Mouse (Mus musculus) heart, embryonic 11.5 days (tissue): ENCODE results near the gene Lrrfip1. TPM values are rescaled to one million over a fixed set of nuclear protein-coding genes. Genes with fewer than 3 reads are reported as not detected.

Source experiments
- ATAC-seq: fragments of 200-750 bp; cut with Nextera tagmentation; replicated peaks from 2 replicates; pipeline ENCODE4 v1.8.0; 2017; ENCODE audit warnings: moderate library complexity; ENCODE audit not compliant: insufficient number of reproducible peaks, low FRiP score, low TSS enrichment
- H3K27ac ChIP-seq: fragments of 300-500 bp; sonication (generic); 2 replicates; pipeline ENCODE4 v1.5.1; 2014; ENCODE audit warnings: mild to moderate bottlenecking, low read depth, low read length
- H3K27me3 ChIP-seq: fragments of 300-500 bp; sonication (generic); 2 replicates; pipeline ENCODE4 v1.6.1; 2014; ENCODE audit warnings: mild to moderate bottlenecking, low read length, mixed read lengths; ENCODE audit not compliant: control insufficient read depth, insufficient read depth
- H3K36me3 ChIP-seq: fragments of 300-500 bp; sonication (generic); 2 replicates; pipeline ENCODE4 v1.6.1; 2014; ENCODE audit warnings: mild to moderate bottlenecking, low read length, moderate library complexity, mixed read lengths; ENCODE audit not compliant: control insufficient read depth, insufficient read depth
- H3K4me1 ChIP-seq: fragments of 300-500 bp; sonication (generic); 2 replicates; pipeline ENCODE4 v1.6.1; 2014; ENCODE audit warnings: low read length; ENCODE audit not compliant: control insufficient read depth, insufficient read depth
- H3K4me2 ChIP-seq: fragments of 300-500 bp; sonication (generic); 2 replicates; pipeline ENCODE4 v1.6.1; 2014; ENCODE audit warnings: mild to moderate bottlenecking, moderate library complexity
- H3K4me3 ChIP-seq: fragments of 300-500 bp; sonication (generic); 2 replicates; pipeline ENCODE4 v1.5.1; 2014; ENCODE audit warnings: low read depth, low read length
- H3K9ac ChIP-seq: fragments of 300-500 bp; sonication (generic); 2 replicates; pipeline ENCODE4 v1.6.1; 2014; ENCODE audit warnings: mild to moderate bottlenecking, low read depth, low read length, moderate library complexity
- H3K9me3 ChIP-seq: fragments of 300-500 bp; sonication (generic); replicated peaks from 2 replicates; pipeline ENCODE4 v1.6.1; 2016; ENCODE audit warnings: low read length; ENCODE audit not compliant: control insufficient read depth
- WGBS: fragments of 180-500 bp; shearing (Covaris S2); extraction: QIAGEN DNeasy Blood & Tissue Kit; methylation state at CpG from one replicate; pipeline ENCODE4 v1.1.7; 2014; ENCODE audit not compliant: insufficient replicate concordance; 5-methylcytosine and 5-hydroxymethylcytosine counted together
- polyA plus RNA-seq: library from polyadenylated mRNA; unstranded; fragments of >200 nt; fragmentation: Nextera tagmentation; extraction: Ambion mirVana; gene quantifications from 2 replicates; pipeline ENCODE4 v1.2.1, GENCODE M21; 2014

Lrrfip1 gene
- polyA plus RNA-seq, 1 experiment from 2014 or later: 115 TPM

GRCm38 (mm10) chr1:91034547-91034946 is 36.0 kb downstream of the Lrrfip1 start:
- H3K9ac ChIP-seq: no peak overlapping the region
- WGBS: 79% methylated on average over 3 of the region's 3 CpGs
- H3K9me3 ChIP-seq: no peaks in the 10 kb centered on the region
- no peaks in the 10 kb centered on the region for H3K36me3 ChIP-seq
- H3K27ac ChIP-seq: no peak overlapping the region
- H3K4me3 ChIP-seq: no peak overlapping the region
- no peak for ATAC-seq
- no peak overlapping the region for H3K4me2 ChIP-seq
- H3K27me3 ChIP-seq: no peaks in the 10 kb centered on the region
- H3K4me1 ChIP-seq: peaks cover 54% of the 10 kb centered on the region

GRCm38 (mm10) chr1:91035266-91035665 is 36.7 kb downstream of the Lrrfip1 start:
- Histone ChIP-seq H3K27ac (no peak overlapping the region), H3K27me3 (no peaks in the 10 kb centered on the region), H3K4me3 (no peak overlapping the region), H3K9ac (no peak overlapping the region), H3K9me3 (no peaks in the 10 kb centered on the region), H3K36me3 (no peaks in the 10 kb centered on the region), H3K4me2 (no peak overlapping the region), H3K4me1 (peaks cover 61% of the 10 kb centered on the region)
- WGBS: 64% methylated on average over 2 of the region's 2 CpGs
- ATAC-seq: no peak

GRCm38 (mm10) chr1:91037213-91037612 is 38.7 kb downstream of the Lrrfip1 start:
- Histone ChIP-seq H3K4me3 (no peak overlapping the region), H3K27me3 (no peaks in the 10 kb centered on the region), H3K4me1 (peaks cover 64% of the 10 kb centered on the region), H3K4me2 (no peak overlapping the region), H3K9me3 (no peaks in the 10 kb centered on the region), H3K36me3 (no peaks in the 10 kb centered on the region), H3K9ac (no peak overlapping the region), H3K27ac (peak overlapping the region; percentile 22; the same call in 1 of the 2 replicates)
- ATAC-seq: no peak
- 85% methylated on average over 4 of the region's 4 CpGs for WGBS

- no peak for ATAC-seq
- Histone ChIP-seq H3K4me3 (no peak overlapping the region), H3K27ac (peak overlapping the region; percentile 16; the same call in 1 of the 2 replicates), H3K9ac (no peak overlapping the region), H3K27me3 (no peaks in the 10 kb centered on the region), H3K4me2 (no peak overlapping the region), H3K36me3 (no peaks in the 10 kb centered on the region), H3K9me3 (no peaks in the 10 kb centered on the region), H3K4me1 (peaks cover 63% of the 10 kb centered on the region)
- 76% methylated on average over 6 of the region's 6 CpGs for whole genome bisulfite sequencing
These were observed 39.5 kb downstream of the Lrrfip1 start for GRCm38 (mm10) chr1:91038010-91038409.

- no peaks in the 10 kb centered on the region for H3K36me3 ChIP-seq
- H3K4me2 ChIP-seq: no peak overlapping the region
- ATAC-seq: no peak
- 0 out of 2 replicates have a peak overlapping the region, but pooled peaks have one; percentile 12 for H3K9ac ChIP-seq
- H3K27me3 ChIP-seq: no peaks in the 10 kb centered on the region
- H3K9me3 ChIP-seq: no peaks in the 10 kb centered on the region
- peak overlapping the region; percentile 54; the same call in 1 of the 2 replicates for H3K27ac ChIP-seq
- H3K4me1 ChIP-seq: peaks cover 63% of the 10 kb centered on the region
- no peak overlapping the region for H3K4me3 ChIP-seq
- WGBS: 47% methylated on average over 6 of the region's 6 CpGs
These were observed 40.0 kb downstream of the Lrrfip1 start for GRCm38 (mm10) chr1:91038531-91038930.

GRCm38 (mm10) chr1:91041605-91042004 is 43.1 kb downstream of the Lrrfip1 start:
- Histone ChIP-seq H3K4me3 (no peak overlapping the region), H3K36me3 (no peaks in the 10 kb centered on the region), H3K27ac (peak overlapping the region; percentile 10; the same call in 1 of the 2 replicates), H3K27me3 (no peaks in the 10 kb centered on the region), H3K4me2 (no peak overlapping the region), H3K9me3 (no peaks in the 10 kb centered on the region), H3K9ac (no peak overlapping the region), H3K4me1 (peaks cover 73% of the 10 kb centered on the region)
- 52% methylated on average over 5 of the region's 5 CpGs for WGBS
- no peak for ATAC-seq

- H3K9me3 ChIP-seq: no peaks in the 10 kb centered on the region
- 39% methylated on average over 5 of the region's 5 CpGs for WGBS
These were observed 44.7 kb downstream of the Lrrfip1 start for GRCm38 (mm10) chr1:91043191-91043590.

GRCm38 (mm10) chr1:91044176-91044575 is 45.6 kb downstream of the Lrrfip1 start:
- Histone ChIP-seq H3K9me3 (no peaks in the 10 kb centered on the region), H3K4me2 (no peak overlapping the region), H3K4me1 (peaks cover 58% of the 10 kb centered on the region), H3K9ac (no peak overlapping the region), H3K27me3 (no peaks in the 10 kb centered on the region), H3K36me3 (no peaks in the 10 kb centered on the region), H3K4me3 (no peak overlapping the region), H3K27ac (no peak overlapping the region)
- ATAC-seq: no peak
- 79% methylated on average over 10 of the region's 10 CpGs for WGBS

More at GRCm38 (mm10) chr1:91043191-91043590, 44.7 kb downstream of the Lrrfip1 start:
- peak overlapping the region; percentile 68 for H3K27ac ChIP-seq
- H3K9ac ChIP-seq: 0 out of 2 replicates have a peak overlapping the region, but pooled peaks have one; percentile 22
- H3K36me3 ChIP-seq: no peaks in the 10 kb centered on the region
- peaks cover 65% of the 10 kb centered on the region for H3K4me1 ChIP-seq
- H3K27me3 ChIP-seq: no peaks in the 10 kb centered on the region
- H3K4me2 ChIP-seq: no peak overlapping the region
- no peak overlapping the region for H3K4me3 ChIP-seq
- ATAC-seq: no peak

- Histone ChIP-seq H3K9me3 (no peaks in the 10 kb centered on the region), H3K4me3 (no peak overlapping the region), H3K36me3 (no peaks in the 10 kb centered on the region), H3K4me1 (peaks cover 55% of the 10 kb centered on the region), H3K4me2 (no peak overlapping the region), H3K9ac (no peak overlapping the region), H3K27me3 (no peaks in the 10 kb centered on the region), H3K27ac (no peak overlapping the region)
- 68% methylated on average over 3 of the region's 3 CpGs for WGBS
- no peak for ATAC-seq
These were observed 46.1 kb downstream of the Lrrfip1 start for GRCm38 (mm10) chr1:91044648-91045047.
